Mouse (Mus musculus) intestine, embryonic 16.5 days (tissue): ENCODE measurements around the gene Tfap2a. TPM values are rescaled to one million over a fixed set of nuclear protein-coding genes. Genes with fewer than 3 reads are reported as not detected.

Source experiments
- ATAC-seq: fragments of 200-750 bp; cut with Nextera tagmentation; 2 replicates; pipeline ENCODE4 v1.8.0; 2017; ENCODE audit warnings: moderate TSS enrichment, moderate library complexity
- H3K27ac ChIP-seq: fragments of 300-500 bp; sonication (generic); 2 replicates; pipeline ENCODE4 v1.5.1; 2014; ENCODE audit warnings: mild to moderate bottlenecking, low read length
- H3K27me3 ChIP-seq: fragments of 300-500 bp; sonication (generic); replicated peaks from 2 replicates; pipeline ENCODE4 v1.6.1; 2014; ENCODE audit warnings: low read length, control low read depth, mixed read lengths; ENCODE audit not compliant: control insufficient read depth, insufficient read depth
- H3K36me3 ChIP-seq: fragments of 300-500 bp; sonication (generic); 2 replicates; pipeline ENCODE4 v1.6.1; 2014; ENCODE audit warnings: low read length, control low read depth; ENCODE audit not compliant: control insufficient read depth, insufficient read depth
- H3K4me1 ChIP-seq: fragments of 300-500 bp; sonication (generic); 2 replicates; pipeline ENCODE4 v1.6.1; 2014; ENCODE audit warnings: low read length, control low read depth, mixed read lengths; ENCODE audit not compliant: control insufficient read depth, insufficient read depth
- H3K4me2 ChIP-seq: fragments of 300-500 bp; sonication (generic); 2 replicates; pipeline ENCODE4 v1.6.1; 2014; ENCODE audit warnings: low read depth, low read length, control low read depth
- H3K4me3 ChIP-seq: fragments of 300-500 bp; sonication (generic); 2 replicates; pipeline ENCODE4 v1.5.1; 2014; ENCODE audit warnings: mild to moderate bottlenecking, low read length
- H3K9ac ChIP-seq: fragments of 300-500 bp; sonication (generic); 2 replicates; pipeline ENCODE4 v1.6.1; 2014; ENCODE audit warnings: low read depth, low read length
- H3K9me3 ChIP-seq: fragments of 300-500 bp; sonication (generic); 2 replicates; pipeline ENCODE4 v1.6.1; 2016; ENCODE audit warnings: low read length, control low read depth; ENCODE audit not compliant: control insufficient read depth
- WGBS: fragments of 180-500 bp; shearing (Covaris S2); extraction: QIAGEN DNeasy Blood & Tissue Kit; methylation state at CpG from one replicate; pipeline ENCODE4 v1.1.7; 2014; 5-methylcytosine and 5-hydroxymethylcytosine counted together
- polyA plus RNA-seq: library from polyadenylated mRNA; unstranded; fragments of >200 nt; fragmentation: Nextera tagmentation; extraction: Ambion mirVana; gene quantifications from 2 replicates; pipeline ENCODE4 v1.2.1, GENCODE M21; 2015

Tfap2a gene
- polyA plus RNA-seq, 1 experiment from 2014 or later = 0.24 TPM

GRCm38 (mm10) chr13:40735416-40736106 is 2.6 kb downstream of the Tfap2a start:
- Histone ChIP-seq H3K27ac (no peak overlapping the region), H3K27me3 (peaks cover 78% of the 10 kb centered on the region), H3K9me3 (no peaks in the 10 kb centered on the region), H3K36me3 (no peaks in the 10 kb centered on the region), H3K4me3 (peak overlapping the region; percentile 30), H3K9ac (no peak overlapping the region), H3K4me1 (peaks cover 26% of the 10 kb centered on the region), H3K4me2 (peak overlapping the region; percentile 31)
- no peak for ATAC-seq
- WGBS = 15% methylated on average over 17 of the region's 17 CpGs

- no peak for ATAC-seq
- no peaks in the 10 kb centered on the region for H3K9me3 ChIP-seq
- H3K9ac ChIP-seq = no peak overlapping the region
- H3K27me3 ChIP-seq = peaks cover 72% of the 10 kb centered on the region
- no peak overlapping the region for H3K27ac ChIP-seq
- H3K4me1 ChIP-seq = peaks cover 28% of the 10 kb centered on the region
- H3K4me3 ChIP-seq = peak overlapping the region; percentile 35
- 1% methylated on average over 33 of the region's 33 CpGs for WGBS
- no peaks in the 10 kb centered on the region for H3K36me3 ChIP-seq
- H3K4me2 ChIP-seq = peak overlapping the region; percentile 45; the same call in 1 of the 2 replicates
These were observed 3.7 kb downstream of the Tfap2a start for GRCm38 (mm10) chr13:40734316-40734965.

- under 1% methylated on average over 37 of the region's 38 CpGs for WGBS
- H3K4me1 ChIP-seq = peaks cover 28% of the 10 kb centered on the region
- 0 out of 2 replicates have a peak overlapping the region, but pooled peaks have one; percentile 3 for H3K9ac ChIP-seq
- H3K9me3 ChIP-seq = no peaks in the 10 kb centered on the region
- ATAC-seq = peak; percentile 37; the same call in 1 of the 2 replicates
- H3K36me3 ChIP-seq = no peaks in the 10 kb centered on the region
- peaks cover 67% of the 10 kb centered on the region for H3K27me3 ChIP-seq
- peak overlapping the region; percentile 45 for H3K4me2 ChIP-seq
- no peak overlapping the region for H3K27ac ChIP-seq
- H3K4me3 ChIP-seq = peak overlapping the region; percentile 35
These were observed 4.5 kb downstream of the Tfap2a start for GRCm38 (mm10) chr13:40733542-40734151.

GRCm38 (mm10) chr13:40732816-40733541 is 5.2 kb downstream of the Tfap2a start:
- no peak for ATAC-seq
- peaks cover 67% of the 10 kb centered on the region for H3K27me3 ChIP-seq
- no peak overlapping the region for H3K27ac ChIP-seq
- 0 out of 2 replicates have a peak overlapping the region, but pooled peaks have one; percentile 3 for H3K9ac ChIP-seq
- peaks cover 28% of the 10 kb centered on the region for H3K4me1 ChIP-seq
- H3K9me3 ChIP-seq = no peaks in the 10 kb centered on the region
- peak overlapping the region; percentile 45 for H3K4me2 ChIP-seq
- peak overlapping the region; percentile 35 for H3K4me3 ChIP-seq
- 1% methylated on average over 30 of the region's 30 CpGs for WGBS
- no peaks in the 10 kb centered on the region for H3K36me3 ChIP-seq

GRCm38 (mm10) chr13:40732085-40732484 is 6.1 kb downstream of the Tfap2a start:
- no peaks in the 10 kb centered on the region for H3K9me3 ChIP-seq
- peaks cover 68% of the 10 kb centered on the region for H3K27me3 ChIP-seq
- 2% methylated on average over 11 of the region's 11 CpGs for WGBS
- H3K4me3 ChIP-seq = no peak overlapping the region
- ATAC-seq = no peak
- no peak overlapping the region for H3K27ac ChIP-seq
- H3K4me2 ChIP-seq = no peak overlapping the region
- peaks cover 28% of the 10 kb centered on the region for H3K4me1 ChIP-seq
- H3K9ac ChIP-seq = no peak overlapping the region
- no peaks in the 10 kb centered on the region for H3K36me3 ChIP-seq

GRCm38 (mm10) chr13:40731179-40731841 is 6.9 kb downstream of the Tfap2a start:
- peak; percentile 78 for ATAC-seq
- under 1% methylated on average over 71 of the region's 74 CpGs for WGBS
- H3K4me2 ChIP-seq = peak overlapping the region; percentile 77
- no peaks in the 10 kb centered on the region for H3K9me3 ChIP-seq
- H3K4me1 ChIP-seq = peaks cover 28% of the 10 kb centered on the region
- no peak overlapping the region for H3K27ac ChIP-seq
- peaks cover 65% of the 10 kb centered on the region for H3K27me3 ChIP-seq
- H3K4me3 ChIP-seq = peak overlapping the region; percentile 54
- H3K36me3 ChIP-seq = no peaks in the 10 kb centered on the region
- H3K9ac ChIP-seq = peak overlapping the region; percentile 48

- H3K27ac ChIP-seq = no peak overlapping the region
These were observed 7.5 kb downstream of the Tfap2a start for GRCm38 (mm10) chr13:40730651-40731178.

GRCm38 (mm10) chr13:40729592-40730431 is 8.4 kb downstream of the Tfap2a start:
- Histone ChIP-seq H3K4me3 (peak overlapping the region; percentile 18), H3K27ac (no peak overlapping the region), H3K9me3 (no peaks in the 10 kb centered on the region), H3K9ac (peak overlapping the region; percentile 33; the same call in 1 of the 2 replicates), H3K4me1 (peaks cover 25% of the 10 kb centered on the region), H3K36me3 (no peaks in the 10 kb centered on the region), H3K4me2 (0 out of 2 replicates have a peak overlapping the region, but pooled peaks have one; percentile 9), H3K27me3 (peaks cover 64% of the 10 kb centered on the region)
- ATAC-seq = no peak
- WGBS = under 1% methylated on average over 52 of the region's 52 CpGs

More at GRCm38 (mm10) chr13:40730651-40731178, 7.5 kb downstream of the Tfap2a start:
- Histone ChIP-seq H3K27me3 (peaks cover 63% of the 10 kb centered on the region), H3K9ac (peak overlapping the region; percentile 48; the same call in 1 of the 2 replicates), H3K4me2 (peak overlapping the region; percentile 77), H3K9me3 (no peaks in the 10 kb centered on the region), H3K4me1 (peaks cover 28% of the 10 kb centered on the region), H3K4me3 (peak overlapping the region; percentile 54), H3K36me3 (no peaks in the 10 kb centered on the region)
- under 1% methylated on average over 31 of the region's 41 CpGs for WGBS
- peak; percentile 29; the same call in 1 of the 2 replicates for ATAC-seq
